Mouse (Mus musculus) forebrain, embryonic 12.5 days (tissue): ENCODE results near the gene Dbh. TPM values are rescaled to one million over a fixed set of nuclear protein-coding genes. Genes with fewer than 3 reads are reported as not detected.

Source experiments
- polyA plus RNA-seq: library from polyadenylated mRNA; unstranded; fragments of >200 nt; fragmentation: Nextera tagmentation; extraction: Ambion mirVana; gene quantifications from 2 replicates; pipeline ENCODE4 v1.2.1, GENCODE M21; 2016

The Dbh gene
- polyA plus RNA-seq, 1 experiment from 2014 or later, result not detected

Other genes with a start within 250 kb of the Dbh start
- gene Surf2, start 248.9 kb upstream of the Dbh start, polyA plus RNA-seq, result 49.6 and 50.9 TPM in 2 replicates
- 51.2 and 54.4 TPM in 2 replicates for gene Surf1, start 248.7 kb upstream of the Dbh start, polyA plus RNA-seq
- 118 and 125 TPM in 2 replicates for gene Surf4, start 231.3 kb upstream of the Dbh start, polyA plus RNA-seq
- 0.11 TPM in 1 of 2 replicates, not detected in the other for gene Stkld1, start 231.2 kb upstream of the Dbh start, polyA plus RNA-seq
- gene Rexo4, start 200.8 kb upstream of the Dbh start, polyA plus RNA-seq, result 40.3 and 43.1 TPM in 2 replicates
- not detected in 2 replicates for gene Adamts13, start 191.8 kb upstream of the Dbh start, polyA plus RNA-seq
- 120 and 126 TPM in 2 replicates for gene Cacfd1, start 155.3 kb upstream of the Dbh start, polyA plus RNA-seq
- 1.6 and 1.8 TPM in 2 replicates for gene Slc2a6, start 137.2 kb upstream of the Dbh start, polyA plus RNA-seq
- gene Mymk, start 93.1 kb upstream of the Dbh start, polyA plus RNA-seq, result 0.26 TPM in 1 of 2 replicates, not detected in the other
- gene Adamtsl2, start 85.9 kb upstream of the Dbh start, polyA plus RNA-seq, result 5.3 and 5.4 TPM in 2 replicates
- 0.27 and 0.32 TPM in 2 replicates for gene Fam163b, start 22.7 kb upstream of the Dbh start, polyA plus RNA-seq
- 2.6 and 5.8 TPM in 2 replicates for gene Sardh, start 83.1 kb downstream of the Dbh start, polyA plus RNA-seq